Mouse (Mus musculus) MEL (cell line): ENCODE measurements around the gene Zdhhc24. TPM values are rescaled to one million over a fixed set of nuclear protein-coding genes. Genes with fewer than 3 reads are reported as not detected.

Experiments
- DNase-seq: peaks from one replicate; pipeline ENCODE4 v3.0.0; 2011; ENCODE audit warnings: low read depth, low spot score
- H3K27ac ChIP-seq: 2 replicates; pipeline ENCODE4 v1.5.1; 2012; ENCODE audit warnings: low read depth, mild to moderate bottlenecking, control low read depth, low read length, moderate library complexity; ENCODE audit not compliant: control insufficient read depth
- H3K27me3 ChIP-seq, 2 experiments: fragments of 150-350 bp in 1 of 2; sonication (generic) in 1 of 2; 2 replicates each; pipeline ENCODE4 v1.6.1; 2012; ENCODE audit warnings: low read length in 2 of 2, mild to moderate bottlenecking in 2 of 2, improper control_type of control experiment in 1 of 2, moderate library complexity in 1 of 2; ENCODE audit not compliant: insufficient read depth in 2 of 2, control insufficient read depth in 1 of 2
- H3K36me3 ChIP-seq, 2 experiments: 2 replicates each; pipeline ENCODE4 v1.6.1; 2012 to 2014; ENCODE audit warnings: low read length in 2 of 2, improper control_type of control experiment in 1 of 2, inconsistent platforms in 1 of 2, mild to moderate bottlenecking in 1 of 2; ENCODE audit not compliant: insufficient read depth in 2 of 2, control insufficient read depth in 1 of 2
- H3K4me1 ChIP-seq, 2 experiments: fragments of 150-350 bp in 1 of 2; sonication (generic) in 1 of 2; 2 replicates each; pipeline ENCODE4 v1.6.1; 2012; ENCODE audit warnings: low read length in 2 of 2, improper control_type of control experiment in 1 of 2, mild to moderate bottlenecking in 1 of 2; ENCODE audit not compliant: insufficient read depth in 2 of 2, control insufficient read depth in 1 of 2
- H3K4me3 ChIP-seq, 2 experiments: fragments of 150-350 bp in 1 of 2; sonication (generic) in 1 of 2; 2 replicates each; pipeline ENCODE4 v1.5.1; 2012; ENCODE audit warnings: low read depth in 2 of 2, low read length in 2 of 2, mild to moderate bottlenecking in 2 of 2, moderate library complexity in 2 of 2, control low read depth in 1 of 2, improper control_type of control experiment in 1 of 2; ENCODE audit not compliant: control insufficient read depth in 1 of 2, insufficient read depth in 1 of 2
- H3K79me2 ChIP-seq: 2 replicates; pipeline ENCODE4 v1.6.1; 2012; ENCODE audit warnings: mild to moderate bottlenecking, low read length, moderate library complexity; ENCODE audit not compliant: control insufficient read depth, poor library complexity, insufficient read depth
- H3K9ac ChIP-seq: 2 replicates; pipeline ENCODE4 v1.6.1; 2012; ENCODE audit warnings: low read depth, mild to moderate bottlenecking, control low read depth, low read length, moderate library complexity; ENCODE audit not compliant: control insufficient read depth, poor library complexity, severe bottlenecking
- H3K9me3 ChIP-seq: fragments of 150-350 bp; sonication (generic); replicated peaks from 2 replicates; pipeline ENCODE4 v1.6.1; 2012; ENCODE audit warnings: mild to moderate bottlenecking, low read length, improper control_type of control experiment, moderate library complexity; ENCODE audit not compliant: insufficient read depth
- E2F4 ChIP-seq: IDR thresholded peaks from 2 replicates; pipeline ENCODE4 v1.6.1; 2011; ENCODE audit warnings: low read depth, low read length, improper control_type of control experiment, borderline replicate concordance
- ETS1 ChIP-seq: IDR thresholded peaks from 2 replicates; pipeline ENCODE4 v1.6.1; 2012; ENCODE audit warnings: low read depth, mild to moderate bottlenecking, inconsistent platforms, low read length, improper control_type of control experiment, moderate library complexity
- GABPA ChIP-seq: IDR thresholded peaks from 2 replicates; pipeline ENCODE4 v1.6.1; 2012; ENCODE audit warnings: low read depth, mild to moderate bottlenecking, inconsistent platforms, low read length, improper control_type of control experiment, moderate library complexity
- HCFC1 ChIP-seq: IDR thresholded peaks from 2 replicates; pipeline ENCODE4 v1.6.1; 2012; ENCODE audit warnings: low read depth, mild to moderate bottlenecking, inconsistent platforms, low read length, improper control_type of control experiment, moderate library complexity
- MAFK ChIP-seq: IDR thresholded peaks from 2 replicates; pipeline ENCODE4 v1.6.1; 2011; ENCODE audit warnings: low read depth, mild to moderate bottlenecking, low read length, improper control_type of control experiment, borderline replicate concordance
- MXI1 ChIP-seq: IDR thresholded peaks from 2 replicates; pipeline ENCODE4 v1.6.1; 2011; ENCODE audit warnings: mild to moderate bottlenecking, low read depth, low read length, improper control_type of control experiment
- MYB ChIP-seq: IDR thresholded peaks from 2 replicates; pipeline ENCODE4 v1.6.1; 2011; ENCODE audit warnings: mild to moderate bottlenecking, low read depth, low read length, improper control_type of control experiment
- POLR2A ChIP-seq, 2 experiments: IDR thresholded peaks; 2 replicates each; pipeline ENCODE4 v1.6.1; 2011 to 2012; ENCODE audit warnings: low read length in 2 of 2, mild to moderate bottlenecking in 2 of 2, control low read depth in 1 of 2, improper control_type of control experiment in 1 of 2, low read depth in 1 of 2, moderate library complexity in 1 of 2; ENCODE audit not compliant: control insufficient read depth in 1 of 2, insufficient read depth in 1 of 2, poor library complexity in 1 of 2
- RCOR1 ChIP-seq: IDR thresholded peaks from 2 replicates; pipeline ENCODE4 v1.6.1; 2012; ENCODE audit warnings: low read depth, mild to moderate bottlenecking, inconsistent platforms, low read length, improper control_type of control experiment
- SMC3 ChIP-seq: IDR thresholded peaks from 2 replicates; pipeline ENCODE4 v1.6.1; 2011; ENCODE audit warnings: low read depth, low read length, improper control_type of control experiment
- TAL1 ChIP-seq: IDR thresholded peaks from 2 replicates; pipeline ENCODE4 v1.6.1; 2012; ENCODE audit warnings: mild to moderate bottlenecking, inconsistent platforms, low read length, moderate library complexity, mixed read lengths
- TBP ChIP-seq: IDR thresholded peaks from 2 replicates; pipeline ENCODE4 v1.8.0; 2011; ENCODE audit warnings: low read depth, low read length, improper control_type of control experiment
- TCF12 ChIP-seq: IDR thresholded peaks from 2 replicates; pipeline ENCODE4 v1.6.1; 2014; ENCODE audit warnings: low read depth, mild to moderate bottlenecking, inconsistent platforms, low read length, improper control_type of control experiment, moderate library complexity
- UBTF ChIP-seq: IDR thresholded peaks from 2 replicates; pipeline ENCODE4 v1.6.1; 2012; ENCODE audit warnings: low read depth, mild to moderate bottlenecking, inconsistent platforms, low read length, improper control_type of control experiment, moderate library complexity, borderline replicate concordance; ENCODE audit not compliant: insufficient read depth
- USF1 ChIP-seq: IDR thresholded peaks from 2 replicates; pipeline ENCODE4 v1.6.1; 2014; ENCODE audit warnings: low read depth, mild to moderate bottlenecking, inconsistent platforms, low read length, improper control_type of control experiment, moderate library complexity
- ZKSCAN1 ChIP-seq: IDR thresholded peaks from 2 replicates; pipeline ENCODE4 v1.6.1; 2012; ENCODE audit warnings: low read depth, mild to moderate bottlenecking, inconsistent platforms, low read length, improper control_type of control experiment, moderate library complexity
- ZNF384 ChIP-seq: IDR thresholded peaks from 2 replicates; pipeline ENCODE4 v1.6.1; 2012; ENCODE audit warnings: low read depth, mild to moderate bottlenecking, inconsistent platforms, low read length, improper control_type of control experiment
- polyA plus RNA-seq, 2 experiments: library from polyadenylated mRNA; stranded (reverse) in 1 of 2; unstranded in 1 of 2; fragments of >175 nt in 1 of 2; fragments of >200 nt in 1 of 2; gene quantifications; 2 replicates each; pipeline versions ENCODE4 v1.2.1 to v1.2.4; 2012; ENCODE audit warnings: low replicate concordance in 2 of 2, low read depth in 1 of 2; ENCODE audit not compliant: insufficient read length in 2 of 2, insufficient read depth in 1 of 2, missing spikeins in 1 of 2
- total RNA-seq: library from RNA; depleted of rRNA; stranded (reverse); fragments of 300-350 nt; gene quantifications from 2 replicates; pipeline ENCODE4 v1.2.3, GENCODE M21; 2012

Zdhhc24 gene
- total and polyA plus RNA-seq, 3 experiments, result 15.8 to 21.1 TPM; not detected in 1

GRCm38 (mm10) chr19:4849800-4850199 is 28.7 kb upstream of the Zdhhc24 start:
- H3K36me3 ChIP-seq, result peaks cover 0 to 10% of the 10 kb centered on the region in 2 experiments; a peak in 2 of 4 replicates
- H3K27ac ChIP-seq, result no peak overlapping the region
- no peak overlapping the region for H3K9ac ChIP-seq
- no peak overlapping the region for H3K4me3 ChIP-seq
- no peaks in the 10 kb centered on the region for H3K79me2 ChIP-seq
- H3K27me3 ChIP-seq, result peaks cover 2 to 3% of the 10 kb centered on the region in 2 experiments; a peak in 3 of 4 replicates
- H3K9me3 ChIP-seq, result no peaks in the 10 kb centered on the region
- DNase-seq, result no peak
- H3K4me1 ChIP-seq, result peaks cover 7 to 9% of the 10 kb centered on the region in 2 experiments; a peak in 3 of 4 replicates
- TF ChIP-seq TBP (no peak), POLR2A (IDR thresholded peaks at IDR 0.05; ENCODE audit: control insufficient read depth in 1 of 2, insufficient read depth in 1 of 2, low read depth in 1 of 2, low read length in 2 of 2, poor library complexity in 1 of 2) (no peak), ZKSCAN1 (no peak), E2F4 (no peak), GABPA (no peak), MYB (no peak), MXI1 (no peak), RCOR1 (no peak), USF1 (no peak), MAFK (no peak), SMC3 (no peak), TAL1 (no peak), UBTF (no peak), TCF12 (no peak), HCFC1 (no peak), ETS1 (no peak)

GRCm38 (mm10) chr19:4850281-4850680 is 28.2 kb upstream of the Zdhhc24 start:
- Histone ChIP-seq H3K27ac (no peak overlapping the region), H3K79me2 (no peaks in the 10 kb centered on the region), H3K4me1 (peaks cover 6 to 9% of the 10 kb centered on the region in 2 experiments; a peak in 3 of 4 replicates), H3K9me3 (no peaks in the 10 kb centered on the region), H3K27me3 (peaks cover 2 to 3% of the 10 kb centered on the region in 2 experiments; a peak in 3 of 4 replicates), H3K4me3 (no peak overlapping the region), H3K36me3 (peaks cover 0 to 10% of the 10 kb centered on the region in 2 experiments; a peak in 2 of 4 replicates), H3K9ac (no peak overlapping the region)
- DNase-seq, result no peak
- TF ChIP-seq ZNF384 (0 out of 2 replicates have a peak, but pooled peaks have one; percentile 15), TCF12 (no peak), ETS1 (no peak)
